Mouse (Mus musculus) ES-Bruce4 (cell line): ENCODE measurements around the gene Gpr18. TPM values are rescaled to one million over a fixed set of nuclear protein-coding genes. Genes with fewer than 3 reads are reported as not detected.
A peak's percentile ranks its signal among the peaks of the same experiment; 100 is the strongest.

ENCODE experiments used
- H3K27ac ChIP-seq: 2 replicates; pipeline ENCODE4 v1.5.1; 2012; ENCODE audit warnings: low read length, inconsistent platforms; ENCODE audit not compliant: insufficient read depth
- H3K27me3 ChIP-seq: 2 replicates; pipeline ENCODE4 v1.6.1; 2012; ENCODE audit warnings: mild to moderate bottlenecking, low read length, inconsistent platforms; ENCODE audit not compliant: control insufficient read depth, poor library complexity, insufficient read depth, severe bottlenecking
- H3K36me3 ChIP-seq: 2 replicates; pipeline ENCODE4 v1.6.1; 2012; ENCODE audit warnings: inconsistent platforms, mild to moderate bottlenecking, low read length, moderate library complexity; ENCODE audit not compliant: control insufficient read depth, poor library complexity, insufficient read depth, severe bottlenecking
- H3K4me1 ChIP-seq: one replicate; pipeline ENCODE4 v1.8.1; 2011; ENCODE audit warnings: low read length; ENCODE audit not compliant: control insufficient read depth, insufficient read depth
- H3K4me3 ChIP-seq: 2 replicates; pipeline ENCODE4 v1.5.1; 2011; ENCODE audit warnings: low read depth, mild to moderate bottlenecking, low read length
- H3K9ac ChIP-seq: 2 replicates; pipeline ENCODE4 v1.6.1; 2012; ENCODE audit warnings: low read depth, mild to moderate bottlenecking, inconsistent platforms; ENCODE audit not compliant: poor library complexity, severe bottlenecking
- H3K9me3 ChIP-seq: replicated peaks from 2 replicates; pipeline ENCODE4 v1.6.1; 2012; ENCODE audit warnings: mild to moderate bottlenecking, low read length, inconsistent platforms; ENCODE audit not compliant: control insufficient read depth, poor library complexity, insufficient read depth, severe bottlenecking
- CTCF ChIP-seq: IDR thresholded peaks from one replicate; pipeline ENCODE4 v1.8.1; 2011; ENCODE audit warnings: low read depth, low read length
- EP300 ChIP-seq: IDR thresholded peaks from 2 replicates; pipeline ENCODE4 v1.6.1; 2011; ENCODE audit warnings: low read depth, low read length; ENCODE audit not compliant: insufficient read depth
- POLR2A ChIP-seq: IDR thresholded peaks from one replicate; pipeline ENCODE4 v1.8.1; 2011; ENCODE audit warnings: low read length; ENCODE audit not compliant: insufficient read depth
- polyA plus RNA-seq: library from polyadenylated mRNA; stranded (reverse); fragments of >200 nt; gene quantifications from 2 replicates; pipeline ENCODE4 v1.2.4, GENCODE M21; 2011; ENCODE audit warnings: low read depth; ENCODE audit not compliant: missing spikeins, insufficient read depth, insufficient read length

Gene Gpr18
- polyA plus RNA-seq, 1 experiment, result not detected

DNA sequence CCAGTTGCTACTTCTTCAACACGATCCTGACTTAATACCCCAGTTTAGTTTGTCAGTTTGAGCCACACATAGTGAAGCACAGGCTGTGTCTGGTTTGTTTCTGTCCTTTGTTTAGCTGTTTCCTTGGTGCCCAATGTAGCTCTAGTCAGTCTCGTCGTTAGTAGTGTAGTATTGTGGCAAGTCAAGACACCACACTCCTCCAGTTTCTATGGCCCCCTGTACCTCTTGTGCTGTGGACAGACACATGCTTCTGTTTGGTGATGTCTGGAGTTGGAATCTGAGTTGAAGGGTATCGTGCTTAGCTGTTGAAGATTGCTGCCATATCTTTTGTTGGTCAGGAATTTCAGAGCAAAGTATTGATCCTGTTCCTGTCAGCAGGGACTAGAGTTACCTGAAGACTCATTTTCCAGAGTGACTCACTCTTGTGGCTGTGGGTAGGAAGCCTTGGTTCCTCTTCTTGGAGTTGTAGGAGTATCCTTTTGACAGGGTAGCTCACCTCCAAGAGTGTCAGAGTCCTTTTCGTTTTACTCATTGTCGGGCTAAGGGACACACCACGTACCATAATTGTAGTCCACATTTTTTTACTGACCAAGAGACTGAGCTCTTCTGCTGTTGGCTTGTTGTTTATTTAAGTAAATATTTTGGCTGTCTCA, 15.3 kb upstream of the Gpr18 start:
- Histone ChIP-seq H3K27me3 (no peaks in the 10 kb centered on the region), H3K9me3 (peaks cover 4% of the 10 kb centered on the region; the same call in 1 of the 2 replicates), H3K27ac (0 out of 2 replicates have a peak overlapping the region, but pooled peaks have one; percentile 9), H3K4me1 (peaks cover 3% of the 10 kb centered on the region), H3K9ac (no peak overlapping the region), H3K36me3 (no peaks in the 10 kb centered on the region), H3K4me3 (no peak overlapping the region)
- TF ChIP-seq EP300, result no peak
- no peak for TF ChIP-seq POLR2A
- no peak for TF ChIP-seq CTCF

GRCm38 (mm10) chr14:121929243-121929951, 13.8 kb upstream of the Gpr18 start:
- H3K36me3 ChIP-seq, result no peaks in the 10 kb centered on the region
- no peaks in the 10 kb centered on the region for H3K27me3 ChIP-seq
- H3K4me1 ChIP-seq, result peaks cover 3% of the 10 kb centered on the region
- H3K9ac ChIP-seq, result no peak overlapping the region
- TF ChIP-seq CTCF (no peak), POLR2A (no peak), EP300 (no peak)
- H3K4me3 ChIP-seq, result no peak overlapping the region
- H3K27ac ChIP-seq, result no peak overlapping the region
- no peaks in the 10 kb centered on the region for H3K9me3 ChIP-seq

GRCm38 (mm10) chr14:121928375-121929137, 13.0 kb upstream of the Gpr18 start:
- Histone ChIP-seq H3K36me3 (no peaks in the 10 kb centered on the region), H3K9me3 (no peaks in the 10 kb centered on the region), H3K4me1 (peaks cover 3% of the 10 kb centered on the region), H3K27ac (no peak overlapping the region), H3K4me3 (no peak overlapping the region), H3K27me3 (no peaks in the 10 kb centered on the region), H3K9ac (no peak overlapping the region)
- peak; percentile 13 for TF ChIP-seq CTCF
- TF ChIP-seq POLR2A, result no peak

GRCm38 (mm10) chr14:121927451-121927850, 11.9 kb upstream of the Gpr18 start:
- TF ChIP-seq EP300 (no peak), CTCF (no peak), POLR2A (no peak)
- H3K4me1 ChIP-seq, result peaks cover 3% of the 10 kb centered on the region
- no peaks in the 10 kb centered on the region for H3K9me3 ChIP-seq
- no peaks in the 10 kb centered on the region for H3K27me3 ChIP-seq
- no peak overlapping the region for H3K27ac ChIP-seq
- H3K4me3 ChIP-seq, result no peak overlapping the region
- no peak overlapping the region for H3K9ac ChIP-seq
- H3K36me3 ChIP-seq, result no peaks in the 10 kb centered on the region

DNA sequence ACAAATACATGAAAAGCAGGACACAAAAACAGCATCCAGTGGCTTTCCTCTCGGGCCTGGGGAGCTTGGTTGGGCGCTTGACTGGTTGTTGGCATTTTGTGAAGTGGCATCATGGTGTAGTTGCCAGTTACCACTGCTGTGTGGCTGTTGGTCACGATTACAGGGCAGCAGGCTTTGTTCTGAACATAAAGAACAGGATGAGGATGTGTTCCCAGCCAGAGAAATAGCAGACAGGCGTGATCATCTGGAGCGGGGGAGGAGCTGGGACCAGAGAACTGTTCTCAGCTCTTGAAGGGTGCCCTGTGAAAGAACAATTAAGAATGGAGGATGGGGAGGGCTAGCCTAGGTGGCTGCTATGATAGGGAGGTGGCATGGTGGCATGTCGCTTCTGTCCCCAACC, 11.3 kb upstream of the Gpr18 start:
- Histone ChIP-seq H3K4me3 (no peak overlapping the region), H3K9ac (no peak overlapping the region), H3K9me3 (no peaks in the 10 kb centered on the region), H3K27ac (no peak overlapping the region), H3K27me3 (no peaks in the 10 kb centered on the region), H3K4me1 (peaks cover 3% of the 10 kb centered on the region), H3K36me3 (no peaks in the 10 kb centered on the region)
- TF ChIP-seq POLR2A (no peak), CTCF (no peak), EP300 (no peak)
